Mouse (Mus musculus) cerebellum, adult 11-12 months (tissue): ENCODE results near the gene Otud1.

Experiments used
- DNase-seq: peaks from one replicate; pipeline ENCODE4 v3.0.0; 2022

Otud1 gene

DNA sequence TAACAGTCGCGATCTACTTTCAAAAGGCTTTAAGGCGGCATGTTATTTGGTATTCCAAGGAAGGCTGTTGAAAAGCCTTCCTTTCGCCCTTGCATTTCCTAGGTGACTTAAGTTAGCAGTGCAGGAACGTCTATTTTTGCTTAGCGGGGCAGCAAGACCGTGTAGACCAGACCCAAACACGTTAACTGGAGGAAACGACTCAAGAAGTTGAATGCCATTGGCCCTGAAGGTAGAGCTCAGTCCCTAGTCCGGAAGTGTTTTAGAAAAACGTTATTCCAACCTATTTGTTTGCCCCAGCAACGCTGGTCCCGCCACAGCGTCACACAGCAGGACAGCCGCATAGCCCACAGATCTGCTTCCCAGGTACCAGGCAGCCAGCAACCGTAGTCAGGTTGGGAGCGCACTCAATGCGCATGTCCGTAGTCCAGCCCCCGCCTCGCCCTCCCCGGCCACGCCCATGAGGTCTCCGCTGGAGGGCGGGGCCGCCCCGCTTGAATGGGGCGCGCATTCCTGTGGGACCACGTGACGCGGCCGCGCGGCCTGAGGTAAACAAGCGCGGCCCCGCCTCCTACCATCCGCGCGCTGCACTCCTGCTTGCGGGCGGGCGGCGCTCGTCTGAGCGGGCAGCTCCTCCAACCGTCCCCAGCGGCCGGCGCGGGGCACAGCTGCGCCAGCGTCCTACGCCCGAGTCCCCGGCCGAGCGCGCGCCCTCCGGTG lies at the start of gene Otud1:
TSS of gene Otud1 (plus strand) at position 595 of the 717 bp plus-strand sequence.
- peak; percentile 98 for DNase-seq

- no peak for DNase-seq
Measured at GRCm38 (mm10) chr2:19607852-19608251, 49.7 kb upstream of the Otud1 start.

DNA sequence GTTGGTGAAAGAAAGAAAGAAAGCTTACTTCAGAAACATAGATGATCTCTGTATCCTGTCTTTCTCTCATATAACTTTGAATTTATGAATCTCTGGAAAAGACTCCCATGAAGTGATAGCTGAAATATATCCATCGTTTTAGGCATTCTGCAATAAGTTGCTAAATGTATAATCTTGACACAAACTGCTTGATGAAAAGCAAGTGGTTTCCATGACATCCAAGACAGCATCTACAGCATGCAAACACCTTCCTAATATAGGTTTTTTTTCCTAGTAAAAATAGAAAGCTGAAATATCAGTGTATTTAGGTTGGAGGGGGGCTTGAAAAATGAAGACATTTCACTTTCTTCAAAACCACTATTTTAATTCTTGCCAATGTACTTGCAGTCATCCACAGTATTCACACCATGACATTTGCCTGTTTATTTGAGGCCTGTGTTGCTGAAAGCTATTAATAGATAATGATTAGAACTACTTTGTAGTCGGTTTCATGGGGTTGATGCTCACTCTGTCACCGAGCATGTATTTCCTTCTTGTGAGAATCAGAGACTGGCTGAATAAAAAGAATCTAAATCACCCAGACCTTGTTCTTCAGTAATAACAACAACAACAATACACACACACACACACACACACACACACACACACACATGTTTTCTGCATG lies 49.0 kb upstream of the Otud1 start:
- DNase-seq = no peak

DNA sequence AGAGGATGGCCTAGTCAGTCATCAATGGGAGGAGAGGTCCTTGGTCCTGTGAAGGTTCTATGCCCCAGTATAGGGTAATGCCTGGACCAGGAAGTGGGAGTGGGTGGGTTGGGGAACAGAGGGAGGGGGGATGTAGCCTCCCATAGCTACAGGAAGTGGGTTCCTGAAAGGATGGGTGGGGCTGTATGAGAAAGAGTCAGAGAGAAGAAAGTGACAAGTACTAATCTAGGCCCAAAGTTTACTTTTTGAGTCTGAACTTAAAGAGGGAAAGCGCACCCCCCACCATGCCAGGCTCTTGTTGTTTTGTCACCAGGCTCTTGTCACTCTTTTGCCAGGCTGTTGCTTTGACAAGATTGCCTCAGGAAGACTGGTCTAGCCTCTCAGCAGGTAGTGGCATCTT lies 35.5 kb upstream of the Otud1 start:
- DNase-seq = no peak

- no peak for DNase-seq
Measured at GRCm38 (mm10) chr2:19627044-19627443, 30.5 kb upstream of the Otud1 start.

- DNase-seq = no peak
Measured at GRCm38 (mm10) chr2:19627920-19628608, 29.5 kb upstream of the Otud1 start.

GRCm38 (mm10) chr2:19630544-19630943 lies 27.0 kb upstream of the Otud1 start:
- DNase-seq = no peak

GRCm38 (mm10) chr2:19633406-19633920 lies 24.1 kb upstream of the Otud1 start:
- DNase-seq = no peak

GRCm38 (mm10) chr2:19645182-19645581 lies 12.4 kb upstream of the Otud1 start:
- DNase-seq = no peak

DNA sequence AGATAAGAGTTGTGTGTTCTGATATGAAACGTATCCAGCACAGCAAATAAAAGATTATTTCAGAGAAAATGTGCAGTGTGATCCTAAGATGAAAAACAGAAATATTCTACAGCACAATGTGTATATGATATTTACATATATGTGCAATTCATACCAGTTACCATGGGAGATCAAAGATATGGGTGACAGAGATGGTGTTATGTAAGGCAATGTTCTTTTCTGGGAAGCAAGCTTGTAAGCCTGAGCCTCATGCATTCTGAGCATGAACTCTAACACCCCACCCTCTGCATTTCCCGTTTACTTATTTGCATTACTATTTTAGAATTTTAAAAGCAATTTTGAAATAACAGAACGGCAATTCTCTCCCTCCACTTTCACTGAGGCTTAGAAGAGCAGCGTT lies 11.4 kb upstream of the Otud1 start:
- no peak for DNase-seq

DNA sequence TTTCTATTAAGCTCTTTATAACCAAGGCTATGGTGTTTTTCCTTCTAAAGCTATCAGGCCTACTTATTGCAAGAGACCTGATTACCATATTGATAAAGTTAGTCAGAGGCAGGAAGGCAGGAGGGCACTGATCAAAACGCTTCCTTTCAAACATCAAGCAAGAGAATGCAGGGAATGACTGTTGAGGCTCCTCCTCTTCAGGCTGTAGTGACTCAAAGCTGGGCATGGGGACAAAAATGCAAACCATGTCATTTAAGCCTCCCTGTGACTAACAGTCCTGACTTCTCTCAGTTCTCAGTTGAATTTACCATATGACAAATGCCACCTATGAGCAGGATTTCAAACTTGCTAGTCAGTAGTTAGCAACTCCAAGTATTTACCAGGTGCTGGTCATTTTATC lies 10.6 kb upstream of the Otud1 start:
- DNase-seq = no peak

DNA sequence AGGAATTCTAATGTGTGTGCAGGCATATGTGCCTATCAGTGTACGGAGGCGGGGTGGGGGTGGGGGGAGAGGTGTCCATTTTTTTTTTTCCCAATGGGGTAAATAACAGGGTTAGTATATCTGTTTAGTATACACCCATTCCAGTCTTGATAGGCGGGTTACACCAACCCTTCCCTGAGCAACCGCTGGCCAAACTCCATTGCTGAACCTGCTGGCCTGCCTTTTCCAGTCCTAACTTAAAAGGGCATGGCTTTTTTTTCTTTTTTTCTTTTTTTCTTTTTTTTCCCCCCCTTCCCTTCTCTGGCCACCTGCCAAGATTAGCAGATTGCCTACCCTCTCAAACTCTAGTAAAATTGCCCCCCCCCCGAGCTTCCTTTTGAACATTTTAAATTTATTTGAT lies 1.1 kb upstream of the Otud1 start:
- peak; percentile 52 for DNase-seq

GRCm38 (mm10) chr2:19657881-19658589 lies 483 bp downstream of the Otud1 start:
- DNase-seq = peak; percentile 63

DNA sequence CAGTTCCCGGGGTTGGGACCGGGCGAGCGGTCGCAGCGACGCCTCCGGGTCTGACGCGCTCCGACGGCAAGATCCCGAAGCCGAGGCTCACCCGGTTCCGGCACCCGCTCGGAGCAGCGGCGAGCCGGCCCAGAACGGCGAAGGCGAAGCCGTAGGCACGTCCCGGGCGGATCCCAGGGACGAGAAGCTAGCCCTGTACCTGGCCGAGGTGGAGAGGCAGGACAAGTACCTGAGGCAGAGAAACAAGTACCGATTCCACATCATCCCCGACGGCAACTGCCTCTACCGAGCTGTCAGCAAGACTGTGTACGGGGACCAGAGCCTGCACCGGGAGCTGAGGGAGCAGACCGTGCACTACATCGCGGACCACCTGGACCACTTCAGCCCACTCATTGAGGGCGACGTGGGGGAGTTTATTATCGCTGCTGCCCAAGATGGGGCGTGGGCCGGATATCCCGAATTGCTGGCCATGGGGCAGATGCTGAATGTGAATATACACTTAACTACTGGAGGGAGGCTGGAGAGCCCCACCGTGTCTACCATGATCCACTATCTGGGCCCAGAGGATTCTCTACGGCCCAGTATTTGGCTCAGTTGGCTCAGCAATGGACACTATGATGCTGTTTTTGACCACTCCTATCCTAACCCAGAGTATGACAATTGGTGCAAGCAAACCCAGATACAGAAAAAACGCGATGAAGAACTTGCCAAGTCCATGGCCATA lies 1.3 kb downstream of the Otud1 start:
- DNase-seq = peak; percentile 45

DNA sequence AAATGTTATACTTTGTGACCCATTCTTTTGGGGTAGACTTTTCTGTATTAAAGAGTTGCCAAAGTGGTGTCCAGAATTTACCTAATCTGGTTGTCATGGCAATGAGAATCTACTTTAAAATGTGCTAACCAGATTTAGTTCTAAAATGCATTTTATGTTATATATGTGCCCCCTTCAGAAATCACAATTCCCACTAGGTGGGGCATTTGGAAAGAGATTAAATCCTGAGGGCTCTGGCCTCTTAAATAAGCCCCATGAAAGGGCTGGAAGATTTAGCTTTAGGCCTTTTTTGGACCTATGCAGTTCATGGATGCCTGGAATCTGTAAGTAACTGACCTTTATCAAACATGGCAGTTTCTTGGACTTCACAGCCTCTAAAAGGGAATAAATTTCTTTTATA lies 3.3 kb downstream of the Otud1 start:
- DNase-seq = no peak

DNA sequence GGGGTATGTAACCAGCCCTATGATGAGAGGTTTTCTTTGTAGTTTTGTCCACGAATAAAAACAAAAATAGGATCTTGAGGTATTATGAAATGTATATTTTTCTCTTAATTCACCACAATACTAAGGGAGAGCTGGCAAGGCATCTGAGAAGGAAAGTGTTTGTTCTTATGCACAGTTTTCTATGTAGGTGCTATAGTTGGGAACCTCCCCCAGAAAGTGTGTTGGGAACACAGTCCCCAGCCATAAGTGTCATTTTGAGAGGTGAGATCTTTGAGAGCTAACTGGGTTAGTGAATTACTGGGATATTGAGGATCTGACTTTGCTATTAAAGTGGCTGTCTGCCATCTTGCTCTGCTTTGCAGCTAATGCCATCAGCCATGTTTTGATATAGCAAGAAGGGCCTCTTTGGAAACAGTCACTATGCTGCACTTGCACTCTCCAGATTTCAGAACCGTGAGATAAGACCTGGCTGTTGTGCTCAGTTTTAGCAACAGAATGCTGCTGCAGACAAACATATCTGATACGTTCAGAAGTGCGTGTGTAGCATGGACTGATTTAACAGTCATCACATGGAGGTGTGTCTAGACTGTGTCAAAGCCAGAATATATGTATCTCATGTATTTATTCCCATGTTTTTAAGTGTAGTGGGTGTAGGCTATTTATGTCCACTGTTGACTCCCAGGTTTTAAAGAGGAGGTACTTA lies 5.7 kb downstream of the Otud1 start:
- no peak for DNase-seq

- no peak for DNase-seq
Measured at GRCm38 (mm10) chr2:19664147-19664546, 6.6 kb downstream of the Otud1 start.

DNA sequence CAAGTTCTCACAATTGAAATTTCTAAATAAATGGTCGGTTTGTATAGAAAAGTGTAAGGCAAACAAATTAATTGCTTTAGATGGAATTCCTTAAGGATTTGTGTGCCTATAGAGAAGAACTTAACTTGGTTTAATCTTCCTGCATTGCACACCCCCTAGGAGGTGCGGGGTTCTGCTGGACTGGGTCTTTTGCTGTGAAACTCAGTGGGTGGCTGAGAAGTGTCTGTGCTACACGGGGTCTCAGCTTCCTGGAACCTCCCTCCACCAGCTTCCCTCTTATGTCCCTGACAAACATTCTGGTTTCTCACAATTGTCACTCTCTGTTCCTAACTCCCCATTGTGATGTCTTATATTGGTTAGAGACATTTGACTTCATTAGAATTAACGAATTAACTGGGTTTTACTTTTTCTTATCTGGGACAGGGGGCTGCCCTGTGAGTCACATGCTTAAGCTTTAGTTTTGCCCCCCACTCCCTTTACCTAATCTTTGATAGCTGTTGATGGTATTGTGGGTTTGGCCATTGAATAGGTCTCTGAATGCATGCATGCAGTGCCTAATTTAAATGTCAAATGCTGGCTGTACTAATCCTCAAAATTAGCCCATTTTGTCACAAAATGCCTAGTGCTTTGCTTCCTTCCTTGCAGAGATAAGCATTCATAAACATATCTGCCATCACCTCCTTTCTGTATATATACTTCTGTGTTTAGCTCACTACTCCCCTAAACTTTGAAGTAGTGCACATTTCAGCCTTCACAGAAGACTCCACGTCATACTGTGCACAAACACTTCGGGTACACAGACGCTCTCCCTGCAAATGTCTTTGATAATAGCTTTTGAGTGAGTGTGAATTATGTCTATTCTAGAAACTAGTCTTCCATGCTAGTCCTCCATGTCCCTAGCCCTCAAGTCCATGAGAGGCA lies 7.3 kb downstream of the Otud1 start:
- DNase-seq = no peak

DNA sequence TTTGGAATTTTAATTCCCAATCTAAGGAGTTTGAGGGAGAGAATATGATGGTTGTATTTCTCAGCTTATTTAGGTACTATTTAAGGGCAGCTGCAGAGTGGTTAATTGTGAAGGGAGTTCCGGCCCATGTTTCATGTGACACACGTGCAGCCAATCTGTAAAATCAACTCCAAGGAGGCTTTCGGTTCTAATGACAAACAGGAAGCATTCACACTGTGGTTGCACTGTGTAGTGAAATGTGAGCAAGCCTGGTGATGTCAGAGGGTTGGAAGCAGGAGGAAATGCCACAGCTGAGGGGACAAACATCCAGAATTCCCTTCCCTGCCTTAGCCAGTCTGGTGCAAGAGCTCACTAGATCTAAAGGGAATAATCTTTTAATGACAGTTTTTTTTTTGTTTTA lies 8.3 kb downstream of the Otud1 start:
- no peak for DNase-seq

DNA sequence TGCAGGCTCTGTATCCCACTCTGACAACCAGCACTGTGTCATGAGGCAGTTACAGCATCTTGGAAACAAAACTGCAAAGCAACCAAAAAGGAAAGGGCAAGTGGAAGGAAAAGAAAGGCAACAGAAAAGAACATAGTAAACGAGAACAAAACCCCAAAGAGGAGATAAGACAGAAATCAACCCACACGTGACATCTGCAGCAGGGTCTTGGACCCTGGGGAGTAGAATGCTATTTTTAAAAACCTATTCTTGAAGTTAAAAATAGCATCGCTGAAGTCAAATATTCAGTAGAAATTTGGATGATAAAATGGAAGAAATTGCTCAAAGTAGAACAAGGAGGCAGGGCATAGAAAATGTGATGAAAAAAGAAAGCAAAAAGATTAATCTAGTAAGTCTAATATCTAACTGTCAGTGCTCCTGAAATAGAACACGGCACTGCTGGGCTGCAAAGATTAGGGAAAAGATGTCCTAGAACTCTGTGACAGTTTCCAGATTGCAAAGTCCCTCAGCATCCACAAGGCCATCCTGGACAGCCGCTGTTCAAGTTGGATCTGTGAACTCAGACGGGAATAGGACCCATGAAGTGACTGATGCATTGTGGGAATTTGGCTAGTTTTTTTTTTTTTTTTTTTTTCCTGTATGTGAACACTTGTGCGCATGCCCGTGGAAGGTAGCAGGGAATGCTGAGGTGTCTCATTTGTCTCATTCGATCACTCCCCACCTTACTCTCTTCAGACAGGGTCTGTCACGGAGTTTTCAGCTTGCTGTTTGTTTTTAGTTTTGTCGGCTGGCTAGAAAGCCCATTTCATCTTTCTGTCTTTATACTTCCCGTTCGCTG lies 13.5 kb downstream of the Otud1 start:
- DNase-seq = no peak
